Mouse (Mus musculus): ENCODE data around the gene Gpalpp1. TPM values are rescaled to one million over a fixed set of nuclear protein-coding genes. Genes with fewer than 3 reads are reported as not detected.

Gene Gpalpp1
- total RNA-seq, 4 experiments from 2014 or later: 23.9 to 26.0 (median 24.8) TPM

- no peak for DNase-seq (ENCODE audit: low spot score in 2 of 2)
These were observed 5.2 kb upstream of the Gpalpp1 start for GRCm38 (mm10) chr14:76115744-76116143.

GRCm38 (mm10) chr14:76099543-76099942, 11.0 kb downstream of the Gpalpp1 start:
- DNase-seq (ENCODE audit: low spot score in 2 of 2): no peak

GRCm38 (mm10) chr14:76097815-76098214, 12.7 kb downstream of the Gpalpp1 start:
- no peak for DNase-seq (ENCODE audit: low spot score in 2 of 2)

- no peak for DNase-seq (ENCODE audit: low spot score in 2 of 2)
These were observed 13.3 kb downstream of the Gpalpp1 start for GRCm38 (mm10) chr14:76097244-76097643.

GRCm38 (mm10) chr14:76084188-76084587, 26.4 kb downstream of the Gpalpp1 start:
- no peak for DNase-seq (ENCODE audit: low spot score in 2 of 2)

GRCm38 (mm10) chr14:76082086-76082636, 28.4 kb downstream of the Gpalpp1 start:
- DNase-seq (ENCODE audit: low spot score in 2 of 2): no peak

- DNase-seq (ENCODE audit: low spot score in 2 of 2): no peak
These were observed 29.1 kb downstream of the Gpalpp1 start for GRCm38 (mm10) chr14:76081451-76081850.

- DNase-seq (ENCODE audit: low spot score in 2 of 2): peak; percentile 63 to 76
These were observed 33.5 kb downstream of the Gpalpp1 start for GRCm38 (mm10) chr14:76077088-76077491.

- DNase-seq (ENCODE audit: low spot score in 2 of 2): no peak
These were observed 34.0 kb downstream of the Gpalpp1 start for GRCm38 (mm10) chr14:76076602-76077001.

- DNase-seq (ENCODE audit: low spot score in 2 of 2): no peak
These were observed 34.8 kb downstream of the Gpalpp1 start for GRCm38 (mm10) chr14:76075721-76076120.

- no peak for DNase-seq (ENCODE audit: low spot score in 2 of 2)
These were observed 36.4 kb downstream of the Gpalpp1 start for GRCm38 (mm10) chr14:76074206-76074605.

GRCm38 (mm10) chr14:76072626-76073025, 37.9 kb downstream of the Gpalpp1 start:
- DNase-seq (ENCODE audit: low spot score in 2 of 2): no peak

- no peak for DNase-seq (ENCODE audit: low spot score in 2 of 2)
These were observed 41.3 kb downstream of the Gpalpp1 start for GRCm38 (mm10) chr14:76069296-76069695.

- no peak for DNase-seq (ENCODE audit: low spot score in 2 of 2)
These were observed 42.3 kb downstream of the Gpalpp1 start for GRCm38 (mm10) chr14:76068296-76068695.

GRCm38 (mm10) chr14:76067237-76067636, 43.3 kb downstream of the Gpalpp1 start:
- no peak for DNase-seq (ENCODE audit: low spot score in 2 of 2)

- no peak for DNase-seq (ENCODE audit: low spot score in 2 of 2)
These were observed 51.1 kb downstream of the Gpalpp1 start for GRCm38 (mm10) chr14:76059441-76059840.

GRCm38 (mm10) chr14:76053726-76054125, 56.8 kb downstream of the Gpalpp1 start:
- DNase-seq (ENCODE audit: low spot score in 2 of 2): no peak

- DNase-seq (ENCODE audit: low spot score in 2 of 2): no peak
These were observed 58.6 kb downstream of the Gpalpp1 start for GRCm38 (mm10) chr14:76051966-76052365.

GRCm38 (mm10) chr14:76045767-76046166, 64.8 kb downstream of the Gpalpp1 start:
- DNase-seq (ENCODE audit: low spot score in 2 of 2): no peak

- DNase-seq (ENCODE audit: low spot score in 2 of 2): no peak
These were observed 66.4 kb downstream of the Gpalpp1 start for GRCm38 (mm10) chr14:76044164-76044557.

- DNase-seq (ENCODE audit: low spot score in 2 of 2): peak in 1 of 2 experiments; percentile 56
These were observed 67.1 kb downstream of the Gpalpp1 start for GRCm38 (mm10) chr14:76043251-76044163.

Measured in layer of hippocampus, adult 8-10 months (tissue).